Mouse (Mus musculus) left cerebral cortex, postnatal 14 days (tissue): ENCODE measurements around the gene Macrod2. TPM values are rescaled to one million over a fixed set of nuclear protein-coding genes. Genes with fewer than 3 reads are reported as not detected.
A peak's percentile ranks its signal among the peaks of the same experiment; 100 is the strongest.

Experiments used
- DNase-seq, 2 experiments: peaks; one replicate each; pipeline ENCODE4 v3.0.0; 2021 to 2022; ENCODE audit warnings: low spot score in 2 of 2, mixed read lengths in 1 of 2
- intact Hi-C: fragments of 180-260 bp; cut with DNase I; formaldehyde crosslinking; loops from one replicate; pipeline ENCODE4 v1.15.1; 2025
- total RNA-seq, 2 experiments: library from RNA; stranded (reverse); gene quantifications; 2 replicates each; pipeline ENCODE4 v1.2.3; 2021

Macrod2 gene
- total RNA-seq, 2 experiments from 2014 or later = 52.7 to 55.7 TPM

DNA sequence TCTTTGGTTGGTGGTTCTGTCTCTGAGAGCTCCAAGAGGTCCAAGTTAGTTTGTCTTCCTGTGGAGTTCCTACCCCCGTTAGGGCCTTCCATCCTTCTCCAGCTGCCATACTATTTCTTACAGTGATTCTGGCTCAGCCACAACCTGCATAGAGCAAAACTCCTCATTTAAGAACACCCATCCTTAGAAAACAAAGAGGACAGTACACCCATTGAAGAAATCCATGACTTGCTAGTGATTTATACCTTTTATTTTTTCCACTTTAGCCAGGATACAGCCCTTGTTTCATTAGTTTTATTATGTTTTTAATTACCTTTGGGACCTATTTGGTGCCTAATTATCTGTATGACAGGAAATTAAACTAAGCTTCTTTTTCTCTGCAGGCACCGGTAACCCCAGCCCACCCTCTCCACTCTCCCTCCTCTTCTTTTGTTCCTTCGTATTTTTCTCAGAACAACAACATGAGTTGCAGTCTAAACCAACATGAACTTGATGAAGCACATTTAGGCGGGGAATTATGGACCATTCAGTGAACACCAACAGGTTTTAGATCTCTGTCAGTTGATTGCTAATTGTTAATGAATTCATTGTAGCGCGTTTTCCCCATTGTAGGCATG is 1516.8 kb downstream of the Macrod2 start:
- intact Hi-C loops = no loop called here

DNA sequence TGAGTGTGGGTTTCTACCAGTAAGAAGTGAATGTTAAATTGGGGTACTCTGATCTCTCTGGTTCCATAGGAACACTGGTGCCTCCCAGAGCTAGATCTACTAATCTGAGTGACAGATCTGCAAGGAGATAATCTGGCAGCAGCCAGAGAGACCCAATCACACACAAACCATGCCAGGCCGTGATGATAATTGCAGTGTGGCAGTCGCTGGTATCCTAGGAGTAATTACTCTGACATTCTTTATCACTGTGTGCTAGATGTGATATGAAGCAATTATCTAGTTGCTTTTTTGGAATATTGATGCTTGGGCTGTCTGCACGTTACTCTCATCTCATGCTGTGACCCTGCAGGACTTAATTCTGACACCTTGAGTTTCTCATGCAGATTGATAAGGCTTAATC is 1518.4 kb downstream of the Macrod2 start:
- DNase-seq = no peak
- intact Hi-C loops = no loop called here

More for the DNA sequence above, 1516.8 kb downstream of the Macrod2 start:
- no peak for DNase-seq

DNA sequence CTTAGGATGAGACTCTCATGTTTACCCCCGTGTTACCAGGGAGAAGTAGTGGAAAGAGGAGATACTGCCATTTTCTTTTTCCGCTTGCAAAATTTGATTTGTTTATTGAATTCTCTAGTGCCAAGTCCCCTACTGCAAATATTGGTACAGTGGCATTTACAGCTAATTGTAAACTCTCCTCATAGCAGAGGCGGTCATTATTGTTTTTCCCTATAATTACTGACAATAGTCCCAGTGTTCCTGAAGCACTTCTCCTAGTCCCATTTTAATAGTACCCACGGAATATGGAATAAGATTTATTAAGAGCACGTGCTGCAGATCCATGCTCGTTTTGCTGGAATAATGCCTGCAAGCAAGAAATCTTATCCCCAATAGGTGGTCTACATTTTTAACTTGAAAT is 1518.8 kb downstream of the Macrod2 start:
- intact Hi-C loops = no loop called here
- no peak for DNase-seq

DNA sequence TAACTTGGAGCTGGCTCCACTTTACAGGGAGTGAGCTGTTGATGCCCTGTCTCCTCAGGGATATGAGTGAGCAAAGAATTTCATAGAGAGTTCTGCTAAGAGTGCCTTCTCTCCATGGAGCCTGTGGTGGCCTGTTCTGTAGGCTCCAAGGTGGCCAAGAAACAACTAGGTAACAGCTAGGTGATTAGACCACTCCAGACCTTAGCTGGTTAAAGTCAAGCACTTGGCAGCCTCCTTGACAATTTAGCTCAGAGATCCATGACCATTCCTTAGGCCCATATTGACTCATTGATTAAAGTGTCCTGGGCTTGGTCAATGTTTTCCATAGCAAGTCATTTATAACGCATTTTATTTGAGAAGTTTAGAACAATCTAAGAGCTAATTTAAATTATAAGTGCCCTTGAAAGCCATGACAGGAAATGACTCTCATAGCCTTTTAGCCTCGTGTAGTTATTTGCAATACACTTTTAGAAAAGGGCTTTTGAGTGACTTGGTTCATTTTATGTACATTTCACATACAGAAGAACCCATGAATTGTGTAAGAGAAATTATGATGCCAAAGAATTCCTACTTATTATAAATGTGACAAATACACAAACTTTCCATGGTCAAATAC is 1525.4 kb downstream of the Macrod2 start:
- no peak for DNase-seq
- intact Hi-C loops = no loop called here

DNA sequence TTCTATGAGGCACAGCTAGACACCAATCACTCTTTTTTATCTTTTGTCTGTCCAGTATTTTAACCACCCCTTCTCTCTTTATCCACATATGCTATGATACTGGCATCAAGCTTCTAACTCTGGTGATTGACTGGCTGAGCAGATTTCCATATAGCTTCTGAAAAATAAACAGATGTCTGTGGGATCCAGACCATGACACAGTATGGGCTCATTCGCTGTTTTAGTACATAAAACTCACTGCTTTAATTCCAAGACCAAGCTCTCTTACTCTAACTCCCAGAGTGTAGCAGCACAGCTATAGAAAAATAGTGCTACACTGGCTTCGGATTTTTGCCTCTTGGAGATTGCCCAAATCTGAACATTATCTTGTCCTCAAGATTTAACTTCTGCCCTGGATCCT is 1540.0 kb downstream of the Macrod2 start:
- no peak for DNase-seq
- intact Hi-C loops = no loop called here

DNA sequence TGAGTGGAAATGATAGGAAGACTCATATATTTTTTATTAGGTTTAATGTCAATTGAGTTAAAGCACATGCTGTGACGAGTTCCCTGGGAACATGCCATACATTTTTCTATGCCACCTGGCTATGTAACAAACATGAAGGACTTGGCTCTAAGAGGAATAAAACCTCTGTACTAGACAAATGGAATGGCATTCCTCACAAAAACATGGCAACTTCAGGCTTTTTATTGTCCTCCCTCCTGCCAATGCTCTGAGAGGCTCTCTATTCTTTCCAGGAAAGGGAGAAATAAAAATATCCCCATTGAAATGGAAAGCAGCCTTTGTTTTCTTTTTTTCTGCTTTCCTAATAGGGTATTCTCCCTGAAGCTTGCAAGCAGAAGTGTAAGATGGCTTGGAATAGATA is 1559.7 kb downstream of the Macrod2 start:
- intact Hi-C loops = no loop called here
- no peak for DNase-seq

DNA sequence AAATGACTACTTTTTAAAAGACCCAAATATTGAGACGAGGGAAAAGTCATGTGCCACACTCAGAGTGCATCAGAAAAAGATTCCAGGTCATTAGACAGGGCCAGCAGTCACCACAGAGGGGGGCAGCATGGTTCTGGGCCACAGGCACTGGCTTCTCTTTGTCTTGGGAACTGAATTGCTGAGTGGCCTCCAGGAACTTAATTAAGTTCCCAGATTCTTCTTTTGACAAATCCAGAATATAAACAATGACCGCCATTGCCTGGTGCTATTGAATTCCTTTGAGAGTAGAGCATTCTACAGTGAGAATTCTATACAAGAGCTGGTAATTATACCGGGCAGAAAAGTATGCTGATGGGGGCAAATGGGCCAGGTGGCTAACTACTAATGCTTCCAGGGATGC is 1560.1 kb downstream of the Macrod2 start:
- intact Hi-C loops = no loop called here
- DNase-seq = no peak

DNA sequence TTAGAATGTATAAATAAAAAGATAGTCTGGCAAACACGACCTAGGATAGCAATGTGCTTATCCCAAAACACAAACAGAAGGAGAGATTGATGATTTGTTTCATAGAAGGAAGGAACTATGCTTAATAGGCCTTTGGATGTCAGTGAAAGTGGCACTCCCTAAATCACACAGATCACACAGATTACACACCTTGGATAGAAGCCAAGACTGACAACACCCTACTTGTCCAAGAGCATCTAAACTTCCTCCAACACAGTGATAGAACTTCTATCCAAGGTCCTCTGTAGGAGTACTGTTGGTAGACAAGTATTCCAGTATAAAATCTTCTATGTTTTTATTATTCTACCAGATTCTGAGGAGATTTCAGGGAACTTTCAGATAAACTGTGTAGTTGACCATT is 1567.8 kb downstream of the Macrod2 start:
- no peak for DNase-seq
- intact Hi-C loops = no loop called here

DNA sequence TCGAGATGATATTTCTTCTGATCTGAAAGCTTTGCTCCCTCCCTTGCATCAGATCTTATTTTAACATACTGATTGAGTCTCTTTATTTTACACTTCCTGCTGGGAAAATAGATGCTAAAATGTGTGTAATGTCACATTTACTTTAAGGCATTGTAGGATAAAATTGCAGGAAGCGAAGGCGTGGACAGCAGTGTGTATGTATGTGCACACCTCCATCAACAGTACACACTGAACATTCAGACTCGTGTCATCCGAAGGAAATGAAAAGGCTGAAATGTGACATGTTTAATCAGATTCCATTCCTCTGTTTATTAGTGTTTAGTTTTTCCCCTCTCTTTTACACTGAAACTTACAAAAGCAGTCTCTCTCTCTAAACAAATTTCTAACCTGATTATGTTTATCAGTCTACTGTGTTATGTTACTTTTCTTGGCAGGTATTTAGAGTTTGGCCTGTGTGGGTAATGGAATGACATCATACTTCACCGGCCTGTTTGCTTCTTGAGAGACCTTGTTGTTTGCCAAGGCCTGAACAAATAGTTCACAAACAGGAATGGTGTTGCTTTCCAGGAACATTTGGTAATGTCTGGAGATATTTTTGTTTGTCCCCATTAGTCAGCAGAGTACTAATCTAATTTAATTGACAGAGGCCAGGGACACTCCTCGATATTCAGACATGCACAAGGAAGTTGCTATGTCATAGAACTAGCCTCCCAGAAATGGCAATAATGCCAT is 1588.7 kb downstream of the Macrod2 start:
- DNase-seq = no peak
- intact Hi-C loops = no loop called here

DNA sequence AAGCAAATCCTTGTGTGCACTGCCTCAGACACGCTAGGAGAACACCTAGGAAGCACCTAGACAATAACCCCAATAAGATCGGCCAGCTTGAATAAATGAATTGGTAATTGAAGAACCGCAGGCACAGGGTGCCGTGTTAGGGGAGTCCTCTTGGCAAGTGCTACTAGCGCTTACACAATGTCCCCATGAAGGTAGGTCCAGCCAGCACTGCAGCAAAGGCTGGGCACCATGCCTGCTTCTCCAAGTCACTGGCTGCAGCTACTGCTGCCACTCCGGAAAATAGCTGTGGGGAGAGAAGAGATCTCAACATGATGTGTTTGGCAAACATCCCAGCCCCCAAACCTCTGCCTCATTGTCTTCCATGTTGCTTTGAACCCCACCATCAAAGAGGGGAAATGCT is 1603.8 kb downstream of the Macrod2 start:
- intact Hi-C loops = no loop called here
- peak in 1 of 2 experiments; percentile 26 for DNase-seq

DNA sequence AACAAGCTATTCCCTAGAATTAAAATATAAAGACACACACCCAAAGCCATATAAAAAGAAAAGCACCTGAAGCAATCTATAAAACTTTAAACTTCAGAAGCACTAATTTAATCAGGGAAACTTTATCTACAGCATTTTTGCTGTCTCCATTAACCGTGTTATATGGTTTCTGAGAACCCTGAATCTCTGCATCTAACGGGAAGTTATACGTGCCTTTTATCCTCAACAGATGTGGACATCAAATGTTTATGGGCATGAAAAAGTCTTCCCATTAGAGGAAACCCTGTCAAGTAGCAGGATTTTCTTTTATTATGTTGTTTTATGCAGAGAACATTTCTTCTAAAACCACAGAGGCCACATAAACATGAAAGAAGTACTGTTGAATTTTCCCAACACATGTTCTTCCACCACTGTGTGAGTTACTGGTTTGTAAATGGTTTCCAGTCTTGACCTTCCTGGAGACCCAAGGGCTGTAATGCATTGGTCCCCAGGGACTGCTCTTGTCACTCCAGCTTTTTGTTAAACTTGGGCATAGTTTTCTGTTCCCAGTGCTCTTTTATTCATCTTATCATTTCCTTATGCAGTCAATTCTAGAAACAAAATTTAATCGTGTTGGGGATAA is 1629.5 kb downstream of the Macrod2 start:
- intact Hi-C loops = no loop called here
- DNase-seq = no peak

DNA sequence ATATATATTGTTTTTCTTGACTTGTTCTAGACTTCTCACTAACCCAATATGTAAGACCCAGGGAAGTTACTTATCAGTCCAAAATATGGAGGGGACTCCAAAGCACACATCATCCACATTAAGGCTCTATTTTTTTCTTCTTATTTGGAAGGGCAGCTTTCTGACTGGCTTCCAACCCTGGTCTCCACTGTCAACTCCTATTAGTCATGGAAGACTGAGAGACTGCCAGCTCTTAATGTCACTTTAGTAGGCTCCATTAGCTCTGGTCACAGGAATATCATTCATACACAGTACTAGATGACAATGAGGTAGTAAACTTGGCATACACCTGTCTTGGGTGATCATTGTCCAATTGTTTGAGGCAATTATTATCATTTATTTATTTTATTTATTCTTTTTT is 1631.6 kb downstream of the Macrod2 start:
- DNase-seq = no peak
- intact Hi-C loops = no loop called here

DNA sequence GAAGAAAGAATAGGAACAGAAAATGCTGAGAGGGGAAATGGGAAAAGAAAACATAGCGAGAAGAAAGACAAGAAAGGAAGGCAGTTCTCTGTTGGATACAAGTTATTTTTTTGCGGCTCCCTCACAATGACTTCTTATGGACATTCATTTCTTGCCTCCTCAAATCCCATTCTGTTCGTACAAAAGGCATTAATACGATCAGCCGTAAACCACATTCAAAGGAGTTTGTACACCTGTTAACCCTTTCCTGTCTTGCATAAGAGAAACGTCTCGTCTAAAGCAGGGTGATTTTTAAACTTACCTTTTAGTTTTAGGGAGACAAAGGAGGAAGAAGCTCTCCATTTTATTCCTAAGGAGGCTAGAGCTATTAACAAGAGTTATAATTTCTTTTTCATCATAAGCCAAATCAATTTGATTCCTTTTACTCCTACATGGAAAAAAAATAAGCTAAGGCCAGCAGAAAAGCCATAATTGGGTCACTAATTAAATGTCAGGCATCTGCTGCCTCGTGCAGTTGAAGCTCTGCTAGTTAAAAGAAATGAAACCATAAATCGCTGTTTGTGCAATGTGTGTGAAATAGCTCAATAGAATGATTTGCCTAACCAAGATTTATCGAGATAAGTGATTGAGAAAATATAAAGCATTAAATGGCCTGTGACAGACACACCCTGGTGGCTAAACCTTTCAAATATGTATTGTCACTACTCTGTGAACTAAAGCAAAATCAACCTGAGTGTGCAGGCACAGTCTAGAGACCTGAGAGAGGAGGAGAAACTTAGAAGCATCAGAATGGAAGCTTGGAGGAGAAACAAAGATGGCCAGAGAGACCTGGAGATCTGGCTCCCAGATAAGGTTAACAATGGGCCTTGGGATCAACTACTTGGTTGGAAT is 1635.9 kb downstream of the Macrod2 start:
- intact Hi-C loops = no loop called here

DNA sequence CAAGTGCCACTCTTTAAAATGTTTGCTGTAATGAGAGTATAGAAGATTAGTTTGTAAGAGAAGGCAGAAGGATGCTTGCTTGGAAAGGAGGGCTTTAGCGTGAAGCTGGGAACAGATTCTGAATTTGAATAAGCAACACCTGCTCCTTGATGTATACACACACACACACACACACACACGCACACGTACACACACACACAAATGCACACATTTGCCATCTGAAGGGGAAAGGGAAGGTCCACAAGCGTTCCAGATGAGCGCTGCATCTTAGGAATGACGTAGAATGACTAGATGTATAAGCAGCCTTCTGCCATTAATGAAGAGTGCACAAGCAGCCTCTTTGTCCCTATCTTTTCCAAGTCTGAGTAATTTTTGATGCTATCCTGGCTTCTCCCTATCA is 1660.5 kb downstream of the Macrod2 start:
- DNase-seq = peak in 1 of 2 experiments; percentile 9
- intact Hi-C loops = no loop called here

More for the DNA sequence above, 1635.9 kb downstream of the Macrod2 start:
- no peak for DNase-seq

DNA sequence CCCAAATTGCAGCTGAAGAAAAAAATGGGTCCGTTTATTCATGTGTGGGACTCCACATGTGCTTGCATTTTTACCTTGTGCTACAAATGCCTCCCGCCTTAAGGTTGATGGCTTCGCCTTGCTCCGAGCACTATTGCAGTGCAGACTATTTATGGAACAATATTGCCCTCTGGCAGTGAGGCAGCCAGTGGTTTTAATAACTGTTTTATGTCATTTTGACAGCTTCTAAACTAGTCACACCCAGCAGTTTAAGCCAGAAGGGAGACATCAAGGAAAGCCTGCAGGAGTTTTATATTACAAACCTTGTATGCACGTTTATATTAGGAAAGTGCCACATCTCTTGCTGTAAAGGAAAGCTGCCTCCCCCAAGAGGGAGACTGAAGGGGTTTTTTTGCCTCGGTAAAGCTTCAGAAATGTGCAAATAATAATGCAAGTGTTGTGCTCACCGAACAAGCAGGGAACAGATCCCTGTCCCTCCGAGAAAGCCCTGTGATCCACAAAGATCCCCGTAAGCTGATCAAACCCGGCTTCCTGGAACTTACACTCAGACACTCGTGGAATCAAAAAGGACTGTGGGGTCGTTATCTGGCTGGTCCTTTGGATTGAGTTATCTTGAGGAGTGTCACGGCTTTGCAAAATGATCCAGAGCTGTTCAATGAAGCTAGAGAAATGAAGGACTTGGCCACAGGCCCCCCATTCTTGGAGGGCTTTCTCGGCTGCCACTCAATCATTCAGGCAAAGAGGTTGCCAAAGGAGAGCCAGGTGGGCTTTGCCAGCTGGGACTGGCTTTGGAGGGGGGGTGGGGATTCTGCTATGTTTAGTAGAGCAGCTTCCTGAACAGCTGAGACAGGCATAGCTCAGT is 1663.0 kb downstream of the Macrod2 start:
- intact Hi-C loops = no loop called here
- DNase-seq = peak in 1 of 2 experiments; percentile 5

DNA sequence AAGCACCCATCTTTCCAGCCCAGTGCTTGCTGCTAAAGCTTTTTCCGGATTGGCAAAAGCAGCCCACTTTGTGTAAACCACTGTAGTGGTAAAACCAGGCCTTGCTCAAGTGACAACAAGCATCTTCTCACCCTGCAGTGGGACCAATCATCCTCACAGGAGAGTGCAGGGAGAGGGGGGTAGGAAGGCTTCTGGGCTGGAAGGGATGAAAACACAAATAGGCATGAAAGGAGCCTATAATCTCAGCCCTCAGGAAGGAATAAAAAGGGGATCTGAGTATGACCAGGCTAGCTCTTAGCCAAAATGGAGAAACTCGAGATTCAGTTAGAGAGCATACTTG is 1663.6 kb downstream of the Macrod2 start:
- DNase-seq = no peak
- intact Hi-C loops = no loop called here

DNA sequence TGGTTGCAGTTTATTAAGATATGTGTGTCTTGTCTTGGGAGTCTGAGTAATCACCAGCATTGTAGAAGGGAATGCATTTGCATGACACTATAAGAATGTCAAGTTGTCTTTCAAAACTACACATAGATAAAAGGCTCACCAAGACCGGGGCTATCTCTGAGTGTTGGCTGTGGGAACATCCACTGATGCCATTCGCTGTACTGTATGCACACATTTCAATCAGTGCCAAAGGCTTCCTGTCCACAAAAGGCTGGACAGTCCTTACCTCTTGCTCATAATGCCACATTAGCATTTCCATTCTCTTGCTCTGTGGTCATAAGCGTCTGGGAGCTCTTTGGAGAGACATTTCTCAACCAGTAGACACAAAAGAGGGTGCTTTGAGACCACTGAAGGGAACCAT is 1713.8 kb downstream of the Macrod2 start:
- intact Hi-C loops = no loop called here
- no peak for DNase-seq

DNA sequence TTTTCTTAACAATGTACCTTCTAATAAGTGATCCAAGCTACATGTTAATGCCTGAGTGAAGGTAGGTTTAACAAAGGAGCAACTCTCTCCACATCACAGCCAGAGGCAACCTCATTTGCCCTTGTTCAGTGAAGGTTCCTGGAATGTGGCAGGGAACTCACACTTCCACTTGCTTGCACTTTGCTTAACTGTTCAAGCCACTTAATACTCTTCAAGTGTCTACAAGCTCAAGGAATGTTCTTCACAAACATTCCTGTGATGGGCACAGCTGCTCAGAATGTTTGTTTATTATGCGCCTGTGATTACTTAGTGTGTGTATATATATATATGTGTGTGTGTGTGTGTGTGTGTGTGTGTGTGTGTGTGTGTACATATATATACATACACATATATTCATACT is 1721.5 kb downstream of the Macrod2 start:
- no peak for DNase-seq
- intact Hi-C loops = no loop called here

DNA sequence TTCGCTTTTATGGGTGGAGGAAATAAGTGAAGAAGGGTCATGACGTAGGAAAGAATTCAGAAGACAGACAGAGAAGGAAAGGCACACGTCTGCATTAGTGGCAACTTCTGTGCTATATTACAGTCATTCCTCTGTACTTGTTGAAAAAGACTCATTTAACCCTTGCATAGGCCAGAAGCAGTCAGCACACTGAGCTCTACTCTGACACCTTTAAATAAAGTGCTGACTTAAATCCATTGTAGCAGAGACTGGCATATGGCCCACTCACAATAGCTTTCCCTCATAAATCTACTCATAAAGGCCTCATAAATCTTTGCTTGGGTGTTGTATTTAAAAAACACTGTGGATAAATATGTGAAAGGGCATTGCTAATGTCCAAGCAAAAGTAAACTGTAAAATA is 1733.0 kb downstream of the Macrod2 start:
- intact Hi-C loops = no loop called here
- DNase-seq = no peak
